Mouse (Mus musculus): Measurements from ENCODE around the gene Golga5. TPM values are rescaled to one million over a fixed set of nuclear protein-coding genes. Genes with fewer than 3 reads are reported as not detected.

Gene Golga5
- polyA plus RNA-seq, 1 experiment = 32.4 TPM

- H3K36me3 ChIP-seq (ENCODE audit: control insufficient read depth, insufficient read depth, low read length) = no peaks in the 10 kb centered on the region
- TF ChIP-seq CTCF (IDR thresholded peaks at IDR 0.05; ENCODE audit: control insufficient read depth, insufficient read depth, insufficient replicate concordance, low read depth, low read length) (no peak), POLR2A (IDR thresholded peaks at IDR 0.05; ENCODE audit: control insufficient read depth, low read depth, low read length) (no peak)
- no peak overlapping the region; the same call in 1 of the 2 replicates for H3K4me3 ChIP-seq (ENCODE audit: control insufficient read depth, low read depth, low read length)
- H3K27ac ChIP-seq (ENCODE audit: control insufficient read depth, insufficient read depth, low read depth, low read length) = no peak overlapping the region
- no peaks in the 10 kb centered on the region for H3K27me3 ChIP-seq (ENCODE audit: control insufficient read depth, insufficient read depth, low read length)
- H3K4me1 ChIP-seq (ENCODE audit: control insufficient read depth, insufficient read depth, low read length) = peaks cover 2% of the 10 kb centered on the region
Observed at GRCm38 (mm10) chr12:102437952-102438351, 31.0 kb upstream of the Golga5 start.

GRCm38 (mm10) chr12:102438983-102439631, 29.8 kb upstream of the Golga5 start:
- TF ChIP-seq POLR2A (IDR thresholded peaks at IDR 0.05; ENCODE audit: control insufficient read depth, low read depth, low read length) = no peak
- no peak for TF ChIP-seq CTCF (IDR thresholded peaks at IDR 0.05; ENCODE audit: control insufficient read depth, insufficient read depth, insufficient replicate concordance, low read depth, low read length)
- H3K36me3 ChIP-seq (ENCODE audit: control insufficient read depth, insufficient read depth, low read length) = no peaks in the 10 kb centered on the region
- peak overlapping the region; percentile 50 for H3K27ac ChIP-seq (ENCODE audit: control insufficient read depth, insufficient read depth, low read depth, low read length)

GRCm38 (mm10) chr12:102439632-102440023, 29.3 kb upstream of the Golga5 start, which contains the start of gene Lgmn:
Gene Lgmn, minus strand, starts transcription at chr12:102439813.
- peaks cover 2% of the 10 kb centered on the region for H3K4me1 ChIP-seq (ENCODE audit: control insufficient read depth, insufficient read depth, low read length)
- no peaks in the 10 kb centered on the region for H3K27me3 ChIP-seq (ENCODE audit: control insufficient read depth, insufficient read depth, low read length)
- TF ChIP-seq CTCF (IDR thresholded peaks at IDR 0.05; ENCODE audit: control insufficient read depth, insufficient read depth, insufficient replicate concordance, low read depth, low read length) (no peak), POLR2A (IDR thresholded peaks at IDR 0.05; ENCODE audit: control insufficient read depth, low read depth, low read length) (peak; percentile 57; the same call in 1 of the 2 replicates)
- no peaks in the 10 kb centered on the region for H3K36me3 ChIP-seq (ENCODE audit: control insufficient read depth, insufficient read depth, low read length)
- H3K4me3 ChIP-seq (ENCODE audit: control insufficient read depth, low read depth, low read length) = peak within 1 kb of the TSS; percentile 87
- H3K27ac ChIP-seq (ENCODE audit: control insufficient read depth, insufficient read depth, low read depth, low read length) = peak within 1 kb of the TSS; percentile 50

More at GRCm38 (mm10) chr12:102438983-102439631, 29.8 kb upstream of the Golga5 start:
- Histone ChIP-seq H3K27me3 (ENCODE audit: control insufficient read depth, insufficient read depth, low read length) (no peaks in the 10 kb centered on the region), H3K4me3 (ENCODE audit: control insufficient read depth, low read depth, low read length) (peak overlapping the region; percentile 87), H3K4me1 (ENCODE audit: control insufficient read depth, insufficient read depth, low read length) (peaks cover 2% of the 10 kb centered on the region)

GRCm38 (mm10) chr12:102440551-102440950, 28.4 kb upstream of the Golga5 start:
- Histone ChIP-seq H3K27ac (ENCODE audit: control insufficient read depth, insufficient read depth, low read depth, low read length) (no peak overlapping the region), H3K4me1 (ENCODE audit: control insufficient read depth, insufficient read depth, low read length) (peaks cover 2% of the 10 kb centered on the region), H3K4me3 (ENCODE audit: control insufficient read depth, low read depth, low read length) (no peak overlapping the region), H3K27me3 (ENCODE audit: control insufficient read depth, insufficient read depth, low read length) (no peaks in the 10 kb centered on the region), H3K36me3 (ENCODE audit: control insufficient read depth, insufficient read depth, low read length) (no peaks in the 10 kb centered on the region)
- TF ChIP-seq POLR2A (IDR thresholded peaks at IDR 0.05; ENCODE audit: control insufficient read depth, low read depth, low read length) (no peak), CTCF (IDR thresholded peaks at IDR 0.05; ENCODE audit: control insufficient read depth, insufficient read depth, insufficient replicate concordance, low read depth, low read length) (no peak)

- TF ChIP-seq CTCF (IDR thresholded peaks at IDR 0.05; ENCODE audit: control insufficient read depth, insufficient read depth, insufficient replicate concordance, low read depth, low read length) = no peak
- TF ChIP-seq POLR2A (IDR thresholded peaks at IDR 0.05; ENCODE audit: control insufficient read depth, low read depth, low read length) = no peak
- Histone ChIP-seq H3K27ac (ENCODE audit: control insufficient read depth, insufficient read depth, low read depth, low read length) (no peak overlapping the region), H3K36me3 (ENCODE audit: control insufficient read depth, insufficient read depth, low read length) (no peaks in the 10 kb centered on the region)
Observed at GRCm38 (mm10) chr12:102441141-102441540, 27.8 kb upstream of the Golga5 start.

GRCm38 (mm10) chr12:102442639-102443038, 26.3 kb upstream of the Golga5 start:
- Histone ChIP-seq H3K4me1 (ENCODE audit: control insufficient read depth, insufficient read depth, low read length) (peaks cover 2% of the 10 kb centered on the region), H3K4me3 (ENCODE audit: control insufficient read depth, low read depth, low read length) (peak overlapping the region; percentile 48), H3K27ac (ENCODE audit: control insufficient read depth, insufficient read depth, low read depth, low read length) (no peak overlapping the region), H3K36me3 (ENCODE audit: control insufficient read depth, insufficient read depth, low read length) (no peaks in the 10 kb centered on the region), H3K27me3 (ENCODE audit: control insufficient read depth, insufficient read depth, low read length) (no peaks in the 10 kb centered on the region)
- no peak for TF ChIP-seq POLR2A (IDR thresholded peaks at IDR 0.05; ENCODE audit: control insufficient read depth, low read depth, low read length)
- TF ChIP-seq CTCF (IDR thresholded peaks at IDR 0.05; ENCODE audit: control insufficient read depth, insufficient read depth, insufficient replicate concordance, low read depth, low read length) = no peak

More at GRCm38 (mm10) chr12:102441141-102441540, 27.8 kb upstream of the Golga5 start:
- Histone ChIP-seq H3K27me3 (ENCODE audit: control insufficient read depth, insufficient read depth, low read length) (no peaks in the 10 kb centered on the region), H3K4me1 (ENCODE audit: control insufficient read depth, insufficient read depth, low read length) (peaks cover 2% of the 10 kb centered on the region), H3K4me3 (ENCODE audit: control insufficient read depth, low read depth, low read length) (no peak overlapping the region)

- H3K27ac ChIP-seq (ENCODE audit: control insufficient read depth, insufficient read depth, low read depth, low read length) = no peak overlapping the region
Observed at GRCm38 (mm10) chr12:102443676-102444075, 25.3 kb upstream of the Golga5 start.

More at GRCm38 (mm10) chr12:102443676-102444075, 25.3 kb upstream of the Golga5 start:
- no peaks in the 10 kb centered on the region for H3K27me3 ChIP-seq (ENCODE audit: control insufficient read depth, insufficient read depth, low read length)
- H3K4me1 ChIP-seq (ENCODE audit: control insufficient read depth, insufficient read depth, low read length) = peaks cover 2% of the 10 kb centered on the region
- no peak overlapping the region for H3K4me3 ChIP-seq (ENCODE audit: control insufficient read depth, low read depth, low read length)
- no peaks in the 10 kb centered on the region for H3K36me3 ChIP-seq (ENCODE audit: control insufficient read depth, insufficient read depth, low read length)
- TF ChIP-seq CTCF (IDR thresholded peaks at IDR 0.05; ENCODE audit: control insufficient read depth, insufficient read depth, insufficient replicate concordance, low read depth, low read length) = no peak
- no peak for TF ChIP-seq POLR2A (IDR thresholded peaks at IDR 0.05; ENCODE audit: control insufficient read depth, low read depth, low read length)
